Mouse (Mus musculus): ENCODE results near the gene Tcam1.

- TF ChIP-seq CTCF (IDR thresholded peaks at IDR 0.05) = peak; percentile 98
- TF ChIP-seq EP300 (IDR thresholded peaks at IDR 0.05) = no peak
Measured at GRCm38 (mm10) chr11:106276454-106276853, at the start of gene Tcam1.
